Mouse (Mus musculus): Measurements from ENCODE around the gene Arhgap10. TPM values are rescaled to one million over a fixed set of nuclear protein-coding genes. Genes with fewer than 3 reads are reported as not detected.

The Arhgap10 gene
- polyA plus RNA-seq (2012; ENCODE audit: low replicate concordance): 6.2 and 6.7 TPM in 2 replicates

DNA sequence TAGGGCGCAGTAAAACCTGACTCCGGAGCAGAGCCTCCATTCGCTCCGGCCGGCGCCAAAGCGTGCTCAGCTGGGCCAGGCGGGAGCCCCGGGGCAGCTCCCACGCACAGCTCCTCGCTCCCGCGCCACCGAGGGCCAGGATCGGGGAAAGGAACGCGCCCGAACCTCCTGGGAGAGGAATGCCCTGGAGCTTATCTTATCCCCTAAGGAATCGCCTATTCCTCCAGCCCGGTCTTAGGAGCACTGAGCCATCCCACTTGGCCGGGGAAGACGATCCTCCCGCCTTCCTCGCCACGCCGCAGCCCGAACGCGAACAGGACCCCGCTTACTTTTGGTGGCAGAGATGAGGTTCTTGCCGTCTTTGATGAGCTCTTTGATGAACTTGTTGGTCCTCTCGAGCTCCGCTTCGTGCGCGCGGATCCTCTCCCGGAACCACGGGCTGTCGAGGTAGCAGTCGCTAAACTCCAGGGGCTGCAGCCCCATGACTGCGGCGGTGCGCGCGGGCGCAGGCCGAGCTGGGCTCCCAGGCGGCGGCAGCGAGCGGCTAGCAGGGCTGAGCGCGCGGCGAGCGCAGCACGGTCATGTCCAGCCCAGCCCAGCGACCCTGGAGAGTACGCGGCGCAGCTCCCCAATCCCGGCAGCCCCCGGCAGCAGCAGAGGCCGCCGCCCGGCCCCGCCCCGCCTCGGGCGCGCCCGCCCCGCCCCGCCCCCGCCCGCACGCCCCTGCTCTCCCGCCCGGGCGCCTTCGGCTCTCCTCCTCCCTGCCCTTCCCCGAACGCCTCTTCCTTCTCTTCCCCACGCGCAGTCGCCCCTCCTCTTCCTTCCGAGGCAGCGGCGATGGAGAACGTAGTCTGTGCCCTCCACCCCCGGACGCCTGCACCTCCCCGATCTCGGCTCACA is at the start of gene Arhgap10:
Arhgap10 (minus strand) TSS at position 653 of the 900 bp plus-strand sequence.

GRCm38 (mm10) chr8:77549121-77549706 is 31.5 kb upstream of the Arhgap10 start, which contains the start of gene Prmt9:
Gene Prmt9, plus strand, starts transcription at chr8:77549397.

Other genes with a start within 250 kb of the Arhgap10 start
- 4.0 and 4.8 TPM in 2 replicates for gene Prmt9, start 31.4 kb upstream of the Arhgap10 start, polyA plus RNA-seq (2012; ENCODE audit: low replicate concordance)
- gene Tmem184c, start 92.7 kb upstream of the Arhgap10 start, polyA plus RNA-seq (2012; ENCODE audit: low replicate concordance): 3.2 and 5.4 TPM in 2 replicates
- gene Ednra, start 206.5 kb upstream of the Arhgap10 start, polyA plus RNA-seq (2012; ENCODE audit: low replicate concordance): 0.16 TPM in 1 of 2 replicates, not detected in the other

All from leukemia stem cell, adult 10-12 weeks (primary cell).